Mouse (Mus musculus): Measurements from ENCODE around the gene Tex44.

Tex44 gene

GRCm38 (mm10) chr1:86423879-86424278, 2.2 kb upstream of the Tex44 start:
- no peak for DNase-seq (ENCODE audit: low spot score)

- DNase-seq (ENCODE audit: low spot score) = no peak
Observed at GRCm38 (mm10) chr1:86424336-86424735, 1.8 kb upstream of the Tex44 start.

- DNase-seq (ENCODE audit: low spot score) = no peak
Observed at GRCm38 (mm10) chr1:86424835-86425547, 1.1 kb upstream of the Tex44 start.

- DNase-seq (ENCODE audit: low spot score) = peak; percentile 85
Observed at GRCm38 (mm10) chr1:86430056-86430455, 3.9 kb downstream of the Tex44 start.

- no peak for DNase-seq (ENCODE audit: low spot score)
Observed at GRCm38 (mm10) chr1:86432778-86433177, 6.6 kb downstream of the Tex44 start.

GRCm38 (mm10) chr1:86433359-86433758, 7.2 kb downstream of the Tex44 start:
- no peak for DNase-seq (ENCODE audit: low spot score)

- DNase-seq (ENCODE audit: low spot score) = peak; percentile 76
Observed at GRCm38 (mm10) chr1:86434001-86434400, 7.9 kb downstream of the Tex44 start.

GRCm38 (mm10) chr1:86434439-86435201, 8.5 kb downstream of the Tex44 start:
- peak; percentile 99 for DNase-seq (ENCODE audit: low spot score)

- DNase-seq (ENCODE audit: low spot score) = peak; percentile 89
Observed at GRCm38 (mm10) chr1:86435302-86435821, 9.2 kb downstream of the Tex44 start.

- no peak for DNase-seq (ENCODE audit: low spot score)
Observed at GRCm38 (mm10) chr1:86437219-86438013, 11.3 kb downstream of the Tex44 start.

- DNase-seq (ENCODE audit: low spot score) = peak; percentile 42
Observed at GRCm38 (mm10) chr1:86438014-86438319, 11.8 kb downstream of the Tex44 start.

- DNase-seq (ENCODE audit: low spot score) = peak; percentile 71
Observed at GRCm38 (mm10) chr1:86438501-86438900, 12.4 kb downstream of the Tex44 start.

- DNase-seq (ENCODE audit: low spot score) = peak; percentile 71
Observed at GRCm38 (mm10) chr1:86439487-86440170, 13.5 kb downstream of the Tex44 start.

- DNase-seq (ENCODE audit: low spot score) = peak; percentile 95
Observed at GRCm38 (mm10) chr1:86440171-86440886, 14.2 kb downstream of the Tex44 start.

GRCm38 (mm10) chr1:86440887-86441723, 15.0 kb downstream of the Tex44 start:
- DNase-seq (ENCODE audit: low spot score) = peak; percentile 72

GRCm38 (mm10) chr1:86441724-86441979, 15.5 kb downstream of the Tex44 start:
- DNase-seq (ENCODE audit: low spot score) = no peak

GRCm38 (mm10) chr1:86441980-86442831, 16.1 kb downstream of the Tex44 start:
- peak; percentile 85 for DNase-seq (ENCODE audit: low spot score)

GRCm38 (mm10) chr1:86442832-86443231, 16.7 kb downstream of the Tex44 start:
- no peak for DNase-seq (ENCODE audit: low spot score)

- peak; percentile 18 for DNase-seq (ENCODE audit: low spot score)
Observed at GRCm38 (mm10) chr1:86443386-86444172, 17.4 kb downstream of the Tex44 start.
